Mouse (Mus musculus) thymus, postnatal 25 days (tissue): Measurements from ENCODE around the gene Crcp.

Experiments
- DNase-seq: peaks from one replicate; pipeline ENCODE4 v3.0.0; 2022

Gene Crcp

GRCm38 (mm10) chr5:130059413-130060328 lies 30.6 kb downstream of the Crcp start:
- DNase-seq, result no peak

DNA sequence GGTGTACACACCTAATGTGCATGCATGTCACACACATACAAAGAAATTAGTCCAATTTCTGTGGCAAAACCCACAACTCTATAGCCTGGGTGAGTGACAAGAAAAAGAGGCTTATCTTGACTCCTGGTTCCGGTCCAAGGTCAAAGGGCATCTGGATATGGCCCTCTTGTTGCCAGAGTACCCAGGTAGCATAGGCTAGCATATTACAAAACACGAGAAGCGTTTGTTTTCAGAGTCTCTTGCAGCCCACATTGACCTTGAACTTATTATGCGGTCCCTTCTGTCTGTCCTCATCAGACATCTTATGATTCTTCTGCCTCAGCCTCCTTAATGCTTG lies 31.2 kb downstream of the Crcp start:
- DNase-seq, result no peak

GRCm38 (mm10) chr5:130062096-130062495 lies 33.0 kb downstream of the Crcp start:
- no peak for DNase-seq

DNA sequence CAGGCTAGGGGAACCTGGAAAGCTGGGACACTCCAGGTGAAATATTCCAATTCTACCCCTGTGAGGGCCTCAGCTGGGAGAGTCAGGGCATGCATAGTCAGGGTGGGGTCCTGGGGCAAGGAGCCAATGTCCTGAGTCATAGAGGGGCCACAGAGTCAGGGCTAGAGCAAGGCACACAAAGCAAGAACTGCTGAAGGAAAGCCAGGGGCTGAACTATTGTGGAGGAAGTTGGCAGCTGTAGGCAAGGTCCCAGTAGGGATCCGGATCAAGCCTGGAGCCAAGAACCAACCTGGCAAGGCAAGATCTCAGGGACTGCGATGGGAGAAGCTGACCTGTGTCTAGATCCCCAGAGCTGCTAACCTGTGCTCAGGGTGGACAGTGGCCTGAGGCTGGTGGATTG lies 34.7 kb downstream of the Crcp start:
- no peak for DNase-seq

GRCm38 (mm10) chr5:130065579-130065978 lies 36.5 kb downstream of the Crcp start:
- DNase-seq, result peak; percentile 17

- no peak for DNase-seq
These were observed 38.8 kb downstream of the Crcp start for GRCm38 (mm10) chr5:130067841-130068264.

- DNase-seq, result no peak
These were observed 43.9 kb downstream of the Crcp start, which contains the start of gene Tpst1 for GRCm38 (mm10) chr5:130073026-130073425. Tpst1 (plus strand) TSS chr5:130073326.

GRCm38 (mm10) chr5:130074491-130074890 lies 45.4 kb downstream of the Crcp start:
- no peak for DNase-seq

GRCm38 (mm10) chr5:130076396-130076795 lies 47.3 kb downstream of the Crcp start:
- DNase-seq, result no peak

- DNase-seq, result peak; percentile 9
These were observed 49.2 kb downstream of the Crcp start for GRCm38 (mm10) chr5:130078096-130078833.

GRCm38 (mm10) chr5:130078834-130079156 lies 49.7 kb downstream of the Crcp start:
- no peak for DNase-seq

GRCm38 (mm10) chr5:130079202-130080050 lies 50.3 kb downstream of the Crcp start:
- peak; percentile 95 for DNase-seq

GRCm38 (mm10) chr5:130080051-130080681 lies 51.1 kb downstream of the Crcp start:
- DNase-seq, result no peak

- no peak for DNase-seq
These were observed 52.2 kb downstream of the Crcp start for GRCm38 (mm10) chr5:130081181-130081881.

DNA sequence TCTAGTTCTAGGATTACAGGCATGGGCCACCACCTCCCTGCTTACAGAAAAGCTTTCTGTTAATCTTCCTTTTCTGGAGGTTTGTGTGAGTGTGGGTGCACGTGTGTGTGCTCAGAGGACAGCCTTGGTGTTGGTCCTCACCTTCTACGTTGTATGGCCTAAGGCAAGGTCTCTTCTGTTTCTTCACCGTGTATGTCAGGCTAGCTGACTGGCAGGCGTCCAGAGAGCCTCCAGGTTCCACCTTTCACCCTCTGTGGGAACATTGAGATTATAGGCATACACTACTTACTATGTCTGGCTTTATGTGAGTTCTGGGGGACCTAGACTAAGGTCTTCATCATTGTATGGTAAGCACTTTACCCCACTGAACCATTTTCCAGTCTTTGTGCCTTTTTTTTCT lies 53.3 kb downstream of the Crcp start:
- no peak for DNase-seq

DNA sequence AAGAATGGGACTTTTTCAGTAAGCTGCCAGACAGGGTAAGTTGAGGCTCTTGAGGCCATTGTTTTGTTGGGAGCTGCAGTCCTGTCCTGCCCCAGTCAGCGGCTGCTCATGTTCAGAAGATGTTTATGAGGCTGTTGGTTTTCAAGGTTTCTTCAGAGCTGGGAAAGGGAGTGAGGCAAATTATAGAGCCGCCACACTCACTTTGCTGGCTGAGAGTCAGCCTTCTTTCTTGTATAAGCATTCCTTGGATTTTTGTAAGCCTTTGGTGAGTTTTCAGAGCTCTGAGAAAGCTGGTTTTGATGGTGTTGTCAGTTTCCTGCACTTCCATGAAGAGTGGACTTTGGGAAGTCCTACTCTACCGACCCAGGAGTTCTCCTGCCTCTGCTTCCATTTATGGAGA lies 55.2 kb downstream of the Crcp start:
- no peak for DNase-seq

- no peak for DNase-seq
These were observed 58.9 kb downstream of the Crcp start for GRCm38 (mm10) chr5:130088008-130088407.

GRCm38 (mm10) chr5:130088612-130089011 lies 59.5 kb downstream of the Crcp start:
- DNase-seq, result no peak

DNA sequence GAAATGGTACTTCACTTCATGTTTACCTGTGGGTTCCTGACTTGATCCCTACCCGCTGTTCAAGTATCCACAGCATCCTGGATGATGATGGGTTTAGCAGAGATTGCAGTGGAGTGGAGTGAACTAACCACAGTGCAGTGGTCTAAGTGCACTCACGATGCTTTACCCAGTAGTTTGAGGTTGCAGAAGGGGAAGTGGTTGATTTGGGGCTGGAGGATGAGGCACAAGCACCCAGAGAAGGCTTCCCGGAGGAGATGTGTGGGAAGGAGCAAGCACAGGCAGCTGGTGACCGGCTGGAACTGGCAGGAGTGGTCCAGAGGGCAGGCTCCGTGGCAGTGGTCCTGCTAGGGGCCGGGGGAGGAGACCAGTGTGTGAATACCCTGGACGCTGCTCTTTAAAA lies 60.1 kb downstream of the Crcp start:
- DNase-seq, result no peak

DNA sequence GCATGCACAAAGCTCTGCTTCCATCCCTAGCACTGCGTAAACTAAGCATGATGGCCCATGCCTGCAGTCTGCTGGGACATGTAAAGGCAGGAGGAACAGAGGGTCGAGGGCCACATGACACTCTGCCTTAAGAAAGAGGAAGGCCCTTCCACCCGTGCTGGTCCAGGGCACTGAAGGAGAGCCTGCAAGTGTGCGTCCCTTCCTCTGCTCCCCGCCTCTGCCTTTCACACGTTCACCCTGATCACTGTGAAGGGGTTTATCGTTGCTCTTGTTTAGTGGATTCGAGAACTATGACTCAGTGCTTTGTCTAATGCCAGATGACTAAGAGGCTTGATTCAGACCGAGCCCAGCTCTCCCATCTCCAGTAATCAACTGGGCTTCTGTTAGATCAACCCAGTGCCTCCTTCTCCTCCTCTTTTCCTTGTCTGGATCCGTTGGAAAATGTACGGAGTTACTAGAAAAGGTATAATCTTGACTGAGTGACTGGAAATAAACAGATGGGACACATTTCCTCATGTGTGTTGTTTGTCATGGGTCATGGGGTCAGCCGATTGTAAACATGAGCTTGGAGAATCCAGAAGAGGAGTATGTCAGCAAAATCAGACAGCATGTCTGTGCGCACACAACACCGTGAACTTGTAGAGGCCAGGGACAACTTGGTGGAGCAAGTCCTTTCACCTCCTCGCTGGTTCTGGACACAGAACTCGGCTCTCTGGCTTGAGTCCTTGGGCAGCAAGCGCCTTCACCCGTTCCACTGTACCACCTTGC lies 60.7 kb downstream of the Crcp start:
- no peak for DNase-seq

GRCm38 (mm10) chr5:130096754-130097153 lies 67.7 kb downstream of the Crcp start:
- DNase-seq, result no peak
